Mouse (Mus musculus): Measurements from ENCODE around the gene Plod3. TPM values are rescaled to one million over a fixed set of nuclear protein-coding genes. Genes with fewer than 3 reads are reported as not detected.
A peak's percentile ranks its signal among the peaks of the same experiment; 100 is the strongest.

Plod3 gene
- total and polyA plus RNA-seq, 2 experiments from 2014 or later: 21.7 to 37.1 TPM

GRCm38 (mm10) chr5:137029643-137030415 lies 43.0 kb downstream of the Plod3 start:
- Histone ChIP-seq H3K4me1 (ENCODE audit: control insufficient read depth, insufficient read depth) (peaks cover 30% of the 10 kb centered on the region), H3K36me3 (replicated peaks; ENCODE audit: control insufficient read depth, insufficient read depth, low read length) (peaks cover under 1% of the 10 kb centered on the region; the same call in 1 of the 2 replicates), H3K4me3 (ENCODE audit: low read depth, low read length) (peak overlapping the region; percentile 18), H3K4me2 (ENCODE audit: low read depth, low read length) (peak overlapping the region; percentile 49), H3K9me3 (replicated peaks; ENCODE audit: control insufficient read depth, low read length) (no peaks in the 10 kb centered on the region), H3K27ac (ENCODE audit: low read depth) (no peak overlapping the region), H3K27me3 (ENCODE audit: control insufficient read depth, insufficient read depth, low read length) (peaks cover 72% of the 10 kb centered on the region), H3K9ac (replicated peaks; ENCODE audit: low read depth, low read length) (no peak overlapping the region)
- TF ChIP-seq CTCF (IDR thresholded peaks at IDR 0.05; ENCODE audit: low read depth): no peak
- no peak for TF ChIP-seq EP300 (IDR thresholded peaks at IDR 0.05; ENCODE audit: low read depth)
- ATAC-seq (ENCODE audit: insufficient read depth, low read depth) (peak; percentile 83), DNase-seq (ENCODE audit: low spot score) (peak; percentile 93)
- WGBS: 2% methylated on average over 52 of the region's 52 CpGs

DNA sequence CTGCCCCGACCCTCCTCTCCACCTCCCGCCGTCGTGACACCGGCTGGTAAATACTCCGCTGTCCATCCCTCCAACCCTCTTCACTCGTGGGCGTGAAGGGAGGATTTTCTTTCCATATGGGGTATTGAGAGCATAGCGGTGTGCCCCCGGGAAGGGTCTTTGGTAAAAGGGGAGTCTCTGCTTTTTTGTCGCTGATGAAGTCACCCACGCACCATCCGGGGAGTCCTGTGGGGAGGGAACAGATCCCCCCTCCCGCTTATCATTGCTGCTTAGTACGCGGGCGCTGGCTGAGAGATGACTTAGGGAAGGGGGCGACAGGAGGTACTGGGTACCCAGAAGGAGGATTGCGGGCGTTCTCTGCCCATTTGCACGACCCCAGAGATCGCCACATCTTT lies 43.6 kb downstream of the Plod3 start:
- H3K36me3 ChIP-seq (replicated peaks; ENCODE audit: control insufficient read depth, insufficient read depth, low read length): peaks cover 7% of the 10 kb centered on the region
- H3K9me3 ChIP-seq (replicated peaks; ENCODE audit: control insufficient read depth, low read length): no peaks in the 10 kb centered on the region
- peaks cover 30% of the 10 kb centered on the region for H3K4me1 ChIP-seq (ENCODE audit: control insufficient read depth, insufficient read depth)
- no peak overlapping the region for H3K9ac ChIP-seq (replicated peaks; ENCODE audit: low read depth, low read length)
- ATAC-seq (ENCODE audit: insufficient read depth, low read depth) (no peak), DNase-seq (ENCODE audit: low spot score) (no peak)
- no peak overlapping the region for H3K27ac ChIP-seq (ENCODE audit: low read depth)
- H3K27me3 ChIP-seq (ENCODE audit: control insufficient read depth, insufficient read depth, low read length): peaks cover 66% of the 10 kb centered on the region
- no peak for TF ChIP-seq EP300 (IDR thresholded peaks at IDR 0.05; ENCODE audit: low read depth)
- TF ChIP-seq CTCF (IDR thresholded peaks at IDR 0.05; ENCODE audit: low read depth): no peak
- H3K4me2 ChIP-seq (ENCODE audit: low read depth, low read length): no peak overlapping the region
- H3K4me3 ChIP-seq (ENCODE audit: low read depth, low read length): no peak overlapping the region
- WGBS: 11% methylated on average over 22 of the region's 22 CpGs

- DNase-seq (ENCODE audit: low spot score) (no peak), ATAC-seq (ENCODE audit: insufficient read depth, low read depth) (0 out of 2 replicates have a peak, but pooled peaks have one; percentile 19)
- peaks cover 57% of the 10 kb centered on the region for H3K27me3 ChIP-seq (ENCODE audit: control insufficient read depth, insufficient read depth, low read length)
These were observed 44.5 kb downstream of the Plod3 start for GRCm38 (mm10) chr5:137031076-137032032.

GRCm38 (mm10) chr5:137032033-137032421 lies 45.2 kb downstream of the Plod3 start:
- WGBS: under 1% methylated on average over 30 of the region's 33 CpGs
- DNase-seq (ENCODE audit: low spot score): no peak
- Histone ChIP-seq H3K4me1 (ENCODE audit: control insufficient read depth, insufficient read depth) (peaks cover 30% of the 10 kb centered on the region), H3K9ac (replicated peaks; ENCODE audit: low read depth, low read length) (no peak overlapping the region), H3K9me3 (replicated peaks; ENCODE audit: control insufficient read depth, low read length) (no peaks in the 10 kb centered on the region), H3K27ac (ENCODE audit: low read depth) (no peak overlapping the region), H3K36me3 (replicated peaks; ENCODE audit: control insufficient read depth, insufficient read depth, low read length) (peaks cover 21% of the 10 kb centered on the region), H3K27me3 (ENCODE audit: control insufficient read depth, insufficient read depth, low read length) (peaks cover 50% of the 10 kb centered on the region), H3K4me2 (ENCODE audit: low read depth, low read length) (peak overlapping the region; percentile 69), H3K4me3 (ENCODE audit: low read depth, low read length) (peak overlapping the region; percentile 37)
- no peak for TF ChIP-seq CTCF (IDR thresholded peaks at IDR 0.05; ENCODE audit: low read depth)
- no peak for TF ChIP-seq EP300 (IDR thresholded peaks at IDR 0.05; ENCODE audit: low read depth)
- no peak for ATAC-seq (ENCODE audit: insufficient read depth, low read depth)

More at GRCm38 (mm10) chr5:137031076-137032032, 44.5 kb downstream of the Plod3 start:
- Histone ChIP-seq H3K9me3 (replicated peaks; ENCODE audit: control insufficient read depth, low read length) (no peaks in the 10 kb centered on the region), H3K27ac (ENCODE audit: low read depth) (no peak overlapping the region), H3K4me2 (ENCODE audit: low read depth, low read length) (peak overlapping the region; percentile 69), H3K36me3 (replicated peaks; ENCODE audit: control insufficient read depth, insufficient read depth, low read length) (peaks cover 15% of the 10 kb centered on the region), H3K9ac (replicated peaks; ENCODE audit: low read depth, low read length) (no peak overlapping the region), H3K4me1 (ENCODE audit: control insufficient read depth, insufficient read depth) (peaks cover 30% of the 10 kb centered on the region), H3K4me3 (ENCODE audit: low read depth, low read length) (peak overlapping the region; percentile 37)
- TF ChIP-seq EP300 (IDR thresholded peaks at IDR 0.05; ENCODE audit: low read depth): no peak
- TF ChIP-seq CTCF (IDR thresholded peaks at IDR 0.05; ENCODE audit: low read depth): no peak
- WGBS: under 1% methylated on average over 76 of the region's 78 CpGs

- peaks cover 27% of the 10 kb centered on the region for H3K36me3 ChIP-seq (replicated peaks; ENCODE audit: control insufficient read depth, insufficient read depth, low read length)
- no peaks in the 10 kb centered on the region for H3K9me3 ChIP-seq (replicated peaks; ENCODE audit: control insufficient read depth, low read length)
- ATAC-seq (ENCODE audit: insufficient read depth, low read depth) (peak; percentile 79), DNase-seq (ENCODE audit: low spot score) (peak; percentile 82)
- peak overlapping the region; percentile 69 for H3K4me2 ChIP-seq (ENCODE audit: low read depth, low read length)
- peaks cover 30% of the 10 kb centered on the region for H3K4me1 ChIP-seq (ENCODE audit: control insufficient read depth, insufficient read depth)
- peaks cover 47% of the 10 kb centered on the region for H3K27me3 ChIP-seq (ENCODE audit: control insufficient read depth, insufficient read depth, low read length)
- H3K4me3 ChIP-seq (ENCODE audit: low read depth, low read length): peak overlapping the region; percentile 37
- WGBS: under 1% methylated on average over 36 of the region's 49 CpGs
- H3K9ac ChIP-seq (replicated peaks; ENCODE audit: low read depth, low read length): no peak overlapping the region; the same call in 1 of the 2 replicates
- H3K27ac ChIP-seq (ENCODE audit: low read depth): no peak overlapping the region
- TF ChIP-seq CTCF (IDR thresholded peaks at IDR 0.05; ENCODE audit: low read depth) (no peak), EP300 (IDR thresholded peaks at IDR 0.05; ENCODE audit: low read depth) (no peak)
These were observed 45.8 kb downstream of the Plod3 start for GRCm38 (mm10) chr5:137032641-137033074.

Data from heart, postnatal 0 days (tissue).